Mouse (Mus musculus): ENCODE results near the gene Tmem139. TPM values are rescaled to one million over a fixed set of nuclear protein-coding genes. Genes with fewer than 3 reads are reported as not detected.

The Tmem139 gene
- polyA plus RNA-seq, 1 experiment from 2014 or later: 1.4 TPM

DNA sequence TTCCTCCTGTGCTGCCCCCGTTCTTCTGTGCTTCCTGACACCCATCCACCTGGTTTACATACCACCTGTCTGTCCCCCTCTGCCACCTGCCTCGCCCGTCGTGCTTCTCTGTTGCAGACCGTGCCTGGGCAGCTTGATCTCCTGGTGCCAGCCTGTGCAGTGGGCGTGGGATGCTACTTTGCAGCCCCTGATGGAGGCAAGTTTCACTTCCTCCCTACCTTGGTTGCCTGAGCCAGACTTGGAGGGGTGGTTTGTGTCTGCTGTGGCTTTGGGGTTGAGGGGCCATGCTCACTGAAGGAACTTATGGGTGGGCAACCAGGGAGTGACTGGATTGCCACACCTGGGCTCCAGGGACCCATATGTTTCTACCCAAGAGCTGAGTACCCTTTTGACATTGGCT lies 31.6 kb downstream of the Tmem139 start:
- H3K4me2 ChIP-seq (replicated peaks): no peak overlapping the region
- no peak for ATAC-seq (ENCODE audit: low FRiP score)
- peaks cover 49% of the 10 kb centered on the region for H3K36me3 ChIP-seq

GRCm38 (mm10) chr6:42295549-42296094 lies 33.9 kb downstream of the Tmem139 start:
- WGBS: 86% methylated on average over 3 of the region's 3 CpGs
- no peaks in the 10 kb centered on the region for H3K9me3 ChIP-seq (replicated peaks)
- H3K36me3 ChIP-seq: peaks cover 64% of the 10 kb centered on the region
- H3K9ac ChIP-seq: no peak overlapping the region
- no peak for ATAC-seq (ENCODE audit: low FRiP score)
- H3K27ac ChIP-seq: no peak overlapping the region
- no peaks in the 10 kb centered on the region for H3K27me3 ChIP-seq
- H3K4me3 ChIP-seq: no peak overlapping the region
- H3K4me2 ChIP-seq (replicated peaks): no peak overlapping the region
- no peaks in the 10 kb centered on the region for H3K4me1 ChIP-seq

More for the DNA sequence above, 31.6 kb downstream of the Tmem139 start:
- Histone ChIP-seq H3K9ac (no peak overlapping the region), H3K27me3 (no peaks in the 10 kb centered on the region), H3K27ac (no peak overlapping the region), H3K4me3 (no peak overlapping the region), H3K4me1 (no peaks in the 10 kb centered on the region), H3K9me3 (replicated peaks) (no peaks in the 10 kb centered on the region)
- 93% methylated on average over 6 of the region's 6 CpGs for WGBS

DNA sequence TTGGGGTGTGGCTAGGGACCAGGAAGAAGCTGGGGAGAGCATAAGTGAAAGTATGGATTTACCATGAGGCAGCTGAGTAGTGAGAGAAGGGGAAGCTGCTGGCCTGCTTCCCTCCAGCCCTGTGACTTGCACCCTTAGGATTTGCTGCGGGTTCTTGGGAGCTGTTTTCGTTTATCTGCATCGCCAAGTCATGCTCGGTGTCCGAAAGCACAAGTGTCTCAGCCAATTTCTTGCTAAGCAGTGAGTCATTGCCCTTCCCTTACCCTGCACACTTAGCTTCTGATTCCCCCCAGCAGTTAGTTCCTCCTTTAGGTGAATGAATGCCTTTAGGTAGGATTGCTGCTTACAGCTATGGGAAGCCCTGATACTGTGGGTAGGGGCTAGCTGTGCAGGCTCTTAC lies 37.6 kb downstream of the Tmem139 start:
- Histone ChIP-seq H3K4me1 (no peaks in the 10 kb centered on the region), H3K4me3 (no peak overlapping the region), H3K36me3 (peaks cover 42% of the 10 kb centered on the region), H3K4me2 (replicated peaks) (no peak overlapping the region), H3K27me3 (no peaks in the 10 kb centered on the region), H3K9me3 (replicated peaks) (no peaks in the 10 kb centered on the region), H3K9ac (no peak overlapping the region), H3K27ac (no peak overlapping the region)
- WGBS: 91% methylated on average over 5 of the region's 5 CpGs
- ATAC-seq (ENCODE audit: low FRiP score): no peak

DNA sequence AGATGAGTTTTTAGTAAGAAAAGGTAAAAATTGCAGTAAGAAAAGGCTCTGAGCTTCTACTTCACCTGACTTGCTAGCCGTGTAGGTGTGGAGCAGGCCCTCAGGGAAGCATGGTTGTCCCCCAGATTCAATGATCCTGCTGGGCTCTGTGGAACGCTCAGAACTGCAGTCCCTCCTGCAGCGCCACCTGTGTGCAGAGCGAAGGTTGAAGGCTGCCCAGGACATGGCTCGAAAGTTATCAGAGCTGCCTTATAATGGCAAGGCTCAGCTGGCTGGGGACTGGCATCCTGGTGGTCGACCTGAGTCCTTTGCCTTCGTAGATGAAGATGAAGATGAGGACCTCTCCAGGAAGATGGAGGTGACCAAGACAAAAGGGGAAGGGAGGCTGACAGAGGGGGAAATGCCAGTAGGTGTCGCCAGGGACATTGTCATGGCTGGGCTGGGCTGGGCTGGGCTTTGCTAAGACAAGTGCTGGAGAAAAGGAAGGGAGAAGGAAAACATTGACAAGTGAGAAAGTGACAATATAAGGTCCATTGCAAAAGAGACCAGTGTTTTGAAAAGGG lies 48.1 kb downstream of the Tmem139 start:
- peak; percentile 22; the same call in 1 of the 2 replicates for ATAC-seq (ENCODE audit: low FRiP score)

DNA sequence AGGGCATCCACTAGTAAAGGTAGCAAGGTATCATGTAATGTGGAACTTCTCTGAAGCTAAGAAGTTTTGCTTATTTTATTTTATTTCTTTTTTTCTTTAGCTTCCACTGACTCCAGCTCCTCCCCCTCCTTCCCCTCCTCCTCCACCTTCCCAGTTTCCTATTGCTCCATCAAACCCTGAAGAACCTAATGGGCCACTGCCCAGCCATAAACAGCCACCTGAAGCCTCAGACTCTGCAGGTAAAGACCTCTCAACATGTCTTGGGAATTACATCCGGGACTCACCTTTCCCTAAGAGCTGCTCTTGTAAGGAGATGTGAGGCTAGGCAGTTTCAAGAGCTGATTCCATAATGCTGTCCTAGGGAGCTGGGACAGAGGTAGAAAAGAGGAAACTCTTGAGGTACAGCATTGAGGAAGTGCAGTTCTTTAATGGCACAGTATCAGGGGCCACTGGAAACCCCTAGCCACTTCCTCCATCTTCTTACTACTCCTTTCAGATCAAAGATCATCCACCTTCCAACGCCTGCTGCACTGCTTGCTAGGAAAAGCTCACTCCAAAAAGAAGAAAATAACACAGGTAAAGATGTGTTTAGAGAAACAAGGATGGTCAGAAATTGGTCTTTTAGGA lies 48.8 kb downstream of the Tmem139 start:
- WGBS: 89% methylated on average over 2 of the region's 2 CpGs
- H3K36me3 ChIP-seq: peaks cover 75% of the 10 kb centered on the region

More for the DNA sequence above, 48.1 kb downstream of the Tmem139 start:
- Histone ChIP-seq H3K9me3 (replicated peaks) (no peaks in the 10 kb centered on the region), H3K4me1 (no peaks in the 10 kb centered on the region), H3K36me3 (peaks cover 72% of the 10 kb centered on the region), H3K27me3 (no peaks in the 10 kb centered on the region), H3K9ac (no peak overlapping the region), H3K27ac (no peak overlapping the region), H3K4me3 (no peak overlapping the region), H3K4me2 (replicated peaks) (no peak overlapping the region)
- WGBS: 47% methylated on average over 8 of the region's 8 CpGs

More for the DNA sequence above, 48.8 kb downstream of the Tmem139 start:
- Histone ChIP-seq H3K9me3 (replicated peaks) (no peaks in the 10 kb centered on the region), H3K4me1 (no peaks in the 10 kb centered on the region), H3K4me2 (replicated peaks) (no peak overlapping the region), H3K27me3 (no peaks in the 10 kb centered on the region), H3K9ac (no peak overlapping the region), H3K27ac (no peak overlapping the region), H3K4me3 (no peak overlapping the region)
- ATAC-seq (ENCODE audit: low FRiP score): no peak

Other genes starting within 250 kb of the Tmem139 start
- gene Sva, start 223.6 kb upstream of the Tmem139 start, polyA plus RNA-seq (2016; fragmentation: Nextera tagmentation; extraction: Ambion mirVana): not detected in 2 replicates
- gene Tas2r139, start 121.0 kb upstream of the Tmem139 start, polyA plus RNA-seq (2016; fragmentation: Nextera tagmentation; extraction: Ambion mirVana): not detected in 2 replicates
- gene Tas2r144, start 46.6 kb upstream of the Tmem139 start, polyA plus RNA-seq (2016; fragmentation: Nextera tagmentation; extraction: Ambion mirVana): not detected in 2 replicates
- gene Gstk1, start 16.0 kb upstream of the Tmem139 start, polyA plus RNA-seq (2016; fragmentation: Nextera tagmentation; extraction: Ambion mirVana): 16.2 and 18.8 TPM in 2 replicates
- gene Casp2, start 3.0 kb downstream of the Tmem139 start, polyA plus RNA-seq (2016; fragmentation: Nextera tagmentation; extraction: Ambion mirVana): 61.4 and 63.5 TPM in 2 replicates
- 1.4 and 1.7 TPM in 2 replicates for gene Clcn1, start 24.7 kb downstream of the Tmem139 start, polyA plus RNA-seq (2016; fragmentation: Nextera tagmentation; extraction: Ambion mirVana)
- gene Fam131b, start 62.7 kb downstream of the Tmem139 start, polyA plus RNA-seq (2016; fragmentation: Nextera tagmentation; extraction: Ambion mirVana): 4.3 and 4.9 TPM in 2 replicates
- 71.4 and 82.5 TPM in 2 replicates for gene Zyx, start 87.7 kb downstream of the Tmem139 start, polyA plus RNA-seq (2016; fragmentation: Nextera tagmentation; extraction: Ambion mirVana)
- gene Epha1, start 111.3 kb downstream of the Tmem139 start, polyA plus RNA-seq (2016; fragmentation: Nextera tagmentation; extraction: Ambion mirVana): 1.9 and 2.4 TPM in 2 replicates
- gene Tas2r143, start 138.3 kb downstream of the Tmem139 start, polyA plus RNA-seq (2016; fragmentation: Nextera tagmentation; extraction: Ambion mirVana): not detected in 2 replicates
- not detected in 2 replicates for gene Tas2r135, start 143.5 kb downstream of the Tmem139 start, polyA plus RNA-seq (2016; fragmentation: Nextera tagmentation; extraction: Ambion mirVana)
- gene Tas2r126, start 172.6 kb downstream of the Tmem139 start, polyA plus RNA-seq (2016; fragmentation: Nextera tagmentation; extraction: Ambion mirVana): not detected in 2 replicates
- gene Olfr458, start 203.2 kb downstream of the Tmem139 start, polyA plus RNA-seq (2016; fragmentation: Nextera tagmentation; extraction: Ambion mirVana): not detected in 2 replicates
- gene Olfr457, start 214.4 kb downstream of the Tmem139 start, polyA plus RNA-seq (2016; fragmentation: Nextera tagmentation; extraction: Ambion mirVana): not detected in 2 replicates
- gene Olfr456, start 225.2 kb downstream of the Tmem139 start, polyA plus RNA-seq (2016; fragmentation: Nextera tagmentation; extraction: Ambion mirVana): not detected in 2 replicates

All from hindbrain, embryonic 12.5 days (tissue).